8 mouse cellular contexts compared by ENCODE assay signal in the genomic region with DNA sequence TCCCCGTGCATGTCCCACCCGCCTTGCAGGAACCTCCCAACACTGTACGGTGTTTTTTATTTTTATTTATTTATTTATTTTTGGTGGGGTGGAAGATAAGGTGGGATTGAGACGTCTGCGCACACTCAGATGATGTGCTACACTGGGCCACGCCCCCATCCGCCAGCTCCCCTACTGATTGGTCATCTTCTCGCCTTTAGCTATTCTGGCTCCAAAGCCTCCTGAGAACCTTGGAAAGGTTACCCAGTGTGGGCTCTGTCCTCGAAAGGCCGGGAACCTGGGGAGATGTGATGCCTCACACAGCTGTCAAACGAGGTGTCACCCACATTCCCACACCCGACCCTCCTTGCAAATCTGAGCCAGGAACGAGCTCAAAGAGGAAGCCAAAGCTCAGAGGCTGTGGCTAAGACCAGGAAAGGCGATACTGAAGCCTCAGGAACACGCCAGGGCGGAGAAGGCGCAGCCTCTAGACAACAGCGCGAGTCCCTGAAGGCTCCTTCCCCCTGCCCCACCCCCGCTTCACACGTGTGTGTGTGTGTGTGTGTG. TPM values are rescaled to one million over a fixed set of nuclear protein-coding genes. Genes with fewer than 3 reads are reported as not detected.
DNase-seq lines count a peak whose midpoint lies in the region; ATAC-seq lines count a peak whose summit lies in the region.

No protein-coding gene starts in this region.

- H3K4me1 ChIP-seq in limb, embryonic 15.5 days = peaks cover 23% of the 10 kb centered on the region
- peaks cover 33% of the 10 kb centered on the region for H3K4me1 ChIP-seq in neural tube, embryonic 13.5 days (replicated peaks)

- DNase-seq in CD4-positive, CD25-positive, alpha-beta regulatory T cell, adult 2 months (ENCODE audit: low read depth, low spot score) = peak; percentile 50
- peak; percentile 36 for DNase-seq in thymus, postnatal 0 days (ENCODE audit: low spot score)
- DNase-seq in thymus, postnatal 10 days (ENCODE audit: low spot score in 2 of 2) = no peak
- no peak for DNase-seq in left cerebral cortex, adult 9 months (ENCODE audit: low spot score in 2 of 2)

- H3K36me3 ChIP-seq in limb, embryonic 15.5 days = no peaks in the 10 kb centered on the region
- H3K36me3 ChIP-seq in neural tube, embryonic 13.5 days = no peaks in the 10 kb centered on the region

- WGBS in limb, embryonic 15.5 days = 7% methylated on average over 19 of the region's 21 CpGs
- WGBS in neural tube, embryonic 13.5 days = 5% methylated on average over 21 of the region's 21 CpGs

- peak overlapping the region; percentile 55 for H3K4me2 ChIP-seq in limb, embryonic 15.5 days
- peak overlapping the region; percentile 62 for H3K4me2 ChIP-seq in neural tube, embryonic 13.5 days

- peaks cover 48% of the 10 kb centered on the region for H3K27me3 ChIP-seq in limb, embryonic 15.5 days
- peaks cover 3% of the 10 kb centered on the region; the same call in 1 of the 2 replicates for H3K27me3 ChIP-seq in neural tube, embryonic 13.5 days

- H3K9me3 ChIP-seq in limb, embryonic 15.5 days = no peaks in the 10 kb centered on the region
- H3K9me3 ChIP-seq in neural tube, embryonic 13.5 days = no peaks in the 10 kb centered on the region

- no peak overlapping the region for H3K27ac ChIP-seq in limb, embryonic 15.5 days
- H3K27ac ChIP-seq in neural tube, embryonic 13.5 days (replicated peaks) = peak overlapping the region; percentile 82

- H3K4me3 ChIP-seq in limb, embryonic 15.5 days = peak overlapping the region; percentile 28
- H3K4me3 ChIP-seq in neural tube, embryonic 13.5 days = peak overlapping the region; percentile 38

- H3K9ac ChIP-seq in limb, embryonic 15.5 days = no peak overlapping the region
- H3K9ac ChIP-seq in neural tube, embryonic 13.5 days = peak overlapping the region; percentile 60

- ATAC-seq in CD4-positive, CD25-positive, alpha-beta regulatory T cell, adult 4 months = no peak
- peak; percentile 40 for ATAC-seq in granulocyte monocyte progenitor cell, adult 5-6 weeks (replicated peaks; ENCODE audit: poor library complexity, severe bottlenecking)
- no peak for ATAC-seq in limb, embryonic 15.5 days (ENCODE audit: insufficient number of reproducible peaks, low FRiP score, low TSS enrichment, low read depth)
- peak; percentile 44 for ATAC-seq in neural tube, embryonic 13.5 days (ENCODE audit: low read depth)

RNA-seq across cellular contexts. Expression of a gene that starts 2.8 kb away (rescaled TPM):
- polyA plus RNA-seq in CD4-positive, CD25-positive, alpha-beta regulatory T cell, adult 4 months (2017; shearing (Covaris generic)) = 10 to 100 TPM; 40.4 to 46.7 TPM
- 123 and 127 TPM in 2 replicates for polyA plus RNA-seq in thymus, postnatal 0 days (2015; fragmentation: Nextera tagmentation; extraction: Ambion mirVana)
- 62.4 and 98.0 TPM in 2 replicates for total RNA-seq in granulocyte monocyte progenitor cell, adult 5-6 weeks (2014; fragmentation: Nextera tagmentation)
- total RNA-seq in granulocyte monocyte progenitor cell, adult 5-6 weeks (2017) = 39.8 and 76.7 TPM in 2 replicates
- polyA plus RNA-seq in limb, embryonic 15.5 days (2015; fragmentation: Nextera tagmentation; extraction: Ambion mirVana) = 7.7 and 8.9 TPM in 2 replicates
- 54.2 and 55.0 TPM in 2 replicates for polyA plus RNA-seq in neural tube, embryonic 13.5 days (2015; fragmentation: Nextera tagmentation; extraction: Ambion mirVana)

RNA-seq across cellular contexts. Expression of a gene that starts 26.7 kb away (rescaled TPM):
- polyA plus RNA-seq in CD4-positive, CD25-positive, alpha-beta regulatory T cell, adult 4 months (2017; shearing (Covaris generic)) = 1 to 10 TPM; 3.4 to 6.5 TPM
- 2.1 and 2.7 TPM in 2 replicates for polyA plus RNA-seq in thymus, postnatal 0 days (2015; fragmentation: Nextera tagmentation; extraction: Ambion mirVana)
- total RNA-seq in granulocyte monocyte progenitor cell, adult 5-6 weeks (2014; fragmentation: Nextera tagmentation) = 1.4 TPM in 1 of 2 replicates, not detected in the other
- total RNA-seq in granulocyte monocyte progenitor cell, adult 5-6 weeks (2017) = 0.39 TPM in 1 of 2 replicates, not detected in the other
- 1.7 and 2.6 TPM in 2 replicates for polyA plus RNA-seq in limb, embryonic 15.5 days (2015; fragmentation: Nextera tagmentation; extraction: Ambion mirVana)
- polyA plus RNA-seq in neural tube, embryonic 13.5 days (2015; fragmentation: Nextera tagmentation; extraction: Ambion mirVana) = 0.42 and 0.59 TPM in 2 replicates

RNA-seq across cellular contexts. Expression of a gene that starts 39.3 kb away (rescaled TPM):
- 10 to 100 TPM; 15.1 to 24.5 TPM for polyA plus RNA-seq in CD4-positive, CD25-positive, alpha-beta regulatory T cell, adult 4 months (2017; shearing (Covaris generic))
- 3.7 and 6.7 TPM in 2 replicates for polyA plus RNA-seq in thymus, postnatal 0 days (2015; fragmentation: Nextera tagmentation; extraction: Ambion mirVana)
- total RNA-seq in granulocyte monocyte progenitor cell, adult 5-6 weeks (2014; fragmentation: Nextera tagmentation) = 14.1 and 16.3 TPM in 2 replicates
- 1.2 and 4.4 TPM in 2 replicates for total RNA-seq in granulocyte monocyte progenitor cell, adult 5-6 weeks (2017)
- 0.63 and 0.96 TPM in 2 replicates for polyA plus RNA-seq in limb, embryonic 15.5 days (2015; fragmentation: Nextera tagmentation; extraction: Ambion mirVana)
- polyA plus RNA-seq in neural tube, embryonic 13.5 days (2015; fragmentation: Nextera tagmentation; extraction: Ambion mirVana) = 0.46 and 1.0 TPM in 2 replicates

RNA-seq across cellular contexts. Expression of a gene that starts 52.2 kb away (rescaled TPM):
- 10 to 100 TPM; 21.2 TPM for polyA plus RNA-seq in CD4-positive, CD25-positive, alpha-beta regulatory T cell, adult 4 months (2017; shearing (Covaris generic))
- 17.0 and 20.3 TPM in 2 replicates for polyA plus RNA-seq in thymus, postnatal 0 days (2015; fragmentation: Nextera tagmentation; extraction: Ambion mirVana)
- total RNA-seq in granulocyte monocyte progenitor cell, adult 5-6 weeks (2014; fragmentation: Nextera tagmentation) = 10.9 and 17.5 TPM in 2 replicates
- total RNA-seq in granulocyte monocyte progenitor cell, adult 5-6 weeks (2017) = 7.2 and 8.1 TPM in 2 replicates
- 5.3 and 6.4 TPM in 2 replicates for polyA plus RNA-seq in limb, embryonic 15.5 days (2015; fragmentation: Nextera tagmentation; extraction: Ambion mirVana)
- polyA plus RNA-seq in neural tube, embryonic 13.5 days (2015; fragmentation: Nextera tagmentation; extraction: Ambion mirVana) = 3.9 and 4.0 TPM in 2 replicates

RNA-seq across cellular contexts. Expression of a gene that starts 56.8 kb away (rescaled TPM):
- polyA plus RNA-seq in CD4-positive, CD25-positive, alpha-beta regulatory T cell, adult 4 months (2017; shearing (Covaris generic)) = under 1 TPM; 0.47 to 0.50 TPM
- 0.58 and 0.68 TPM in 2 replicates for polyA plus RNA-seq in thymus, postnatal 0 days (2015; fragmentation: Nextera tagmentation; extraction: Ambion mirVana)
- total RNA-seq in granulocyte monocyte progenitor cell, adult 5-6 weeks (2014; fragmentation: Nextera tagmentation) = 0.60 TPM in 1 of 2 replicates, not detected in the other
- 0.04 and 1.8 TPM in 2 replicates for total RNA-seq in granulocyte monocyte progenitor cell, adult 5-6 weeks (2017)
- 0.69 and 0.76 TPM in 2 replicates for polyA plus RNA-seq in limb, embryonic 15.5 days (2015; fragmentation: Nextera tagmentation; extraction: Ambion mirVana)
- 16.6 and 17.7 TPM in 2 replicates for polyA plus RNA-seq in neural tube, embryonic 13.5 days (2015; fragmentation: Nextera tagmentation; extraction: Ambion mirVana)

Comparison
In these comparisons a context has a peak if more than half of its experiments do, and no peak if none do; other contexts are left out.
1. DNase-seq: peak in CD4-positive, CD25-positive, alpha-beta regulatory T cell, adult 2 months (single experiment) and thymus, postnatal 0 days (single experiment); none in thymus, postnatal 10 days (0 of 2) and left cerebral cortex, adult 9 months (0 of 2).
2. ATAC-seq: peak in granulocyte monocyte progenitor cell, adult 5-6 weeks (single experiment) and neural tube, embryonic 13.5 days (single experiment); none in CD4-positive, CD25-positive, alpha-beta regulatory T cell, adult 4 months (single experiment) and limb, embryonic 15.5 days (single experiment).